Mouse (Mus musculus) urinary bladder, postnatal 36 days (tissue): ENCODE data around the gene Smndc1.

ENCODE experiments used
- DNase-seq, 2 experiments: peaks; one replicate each; pipeline ENCODE4 v3.0.0; 2022; ENCODE audit warnings: low spot score in 2 of 2, mixed read lengths in 1 of 2

The Smndc1 gene

GRCm38 (mm10) chr19:53343174-53343881 is 47.0 kb downstream of the Smndc1 start:
- no peak for DNase-seq

GRCm38 (mm10) chr19:53340423-53340822 is 50.0 kb downstream of the Smndc1 start:
- no peak for DNase-seq

- DNase-seq, result no peak
These were observed 55.1 kb downstream of the Smndc1 start for GRCm38 (mm10) chr19:53335241-53335640.

- DNase-seq, result no peak
These were observed 56.6 kb downstream of the Smndc1 start for GRCm38 (mm10) chr19:53333730-53334129.

- DNase-seq, result no peak
These were observed 58.4 kb downstream of the Smndc1 start for GRCm38 (mm10) chr19:53331882-53332500.

- peak; percentile 60 to 76 for DNase-seq
These were observed 60.4 kb downstream of the Smndc1 start for GRCm38 (mm10) chr19:53329992-53330381.
